Mouse (Mus musculus) kidney, embryonic 16.5 days (tissue): ENCODE results near the gene Nln. TPM values are rescaled to one million over a fixed set of nuclear protein-coding genes. Genes with fewer than 3 reads are reported as not detected.

Experiments
- ATAC-seq: fragments of 200-750 bp; cut with Nextera tagmentation; 2 replicates; pipeline ENCODE4 v1.8.0; 2017; ENCODE audit warnings: moderate TSS enrichment; ENCODE audit not compliant: low FRiP score, low TSS enrichment
- H3K27ac ChIP-seq: fragments of 300-500 bp; sonication (generic); 2 replicates; pipeline ENCODE4 v1.5.1; 2014; ENCODE audit warnings: low read length
- H3K27me3 ChIP-seq: fragments of 300-500 bp; sonication (generic); 2 replicates; pipeline ENCODE4 v1.6.1; 2014; ENCODE audit warnings: low read length, control low read depth, mixed read lengths; ENCODE audit not compliant: insufficient read depth
- H3K36me3 ChIP-seq: fragments of 300-500 bp; sonication (generic); 2 replicates; pipeline ENCODE4 v1.6.1; 2014; ENCODE audit warnings: low read length, control low read depth, mixed read lengths; ENCODE audit not compliant: insufficient read depth
- H3K4me1 ChIP-seq: fragments of 300-500 bp; sonication (generic); 2 replicates; pipeline ENCODE4 v1.6.1; 2014; ENCODE audit warnings: low read length, control low read depth, mixed read lengths; ENCODE audit not compliant: insufficient read depth
- H3K4me2 ChIP-seq: fragments of 300-500 bp; sonication (generic); replicated peaks from 2 replicates; pipeline ENCODE4 v1.6.1; 2014; ENCODE audit warnings: low read depth, low read length
- H3K4me3 ChIP-seq: fragments of 300-500 bp; sonication (generic); 2 replicates; pipeline ENCODE4 v1.5.1; 2014; ENCODE audit warnings: mild to moderate bottlenecking, low read length
- H3K9ac ChIP-seq: fragments of 300-500 bp; sonication (generic); replicated peaks from 2 replicates; pipeline ENCODE4 v1.6.1; 2014; ENCODE audit warnings: low read length
- H3K9me3 ChIP-seq: fragments of 300-500 bp; sonication (generic); 2 replicates; pipeline ENCODE4 v1.6.1; 2016; ENCODE audit warnings: low read length, control low read depth
- WGBS: fragments of 180-500 bp; shearing (Covaris S2); extraction: QIAGEN DNeasy Blood & Tissue Kit; methylation state at CpG from one replicate; pipeline ENCODE4 v1.1.7; 2014; 5-methylcytosine and 5-hydroxymethylcytosine counted together
- polyA plus RNA-seq: library from polyadenylated mRNA; unstranded; fragments of >200 nt; fragmentation: Nextera tagmentation; extraction: Ambion mirVana; gene quantifications from 2 replicates; pipeline ENCODE4 v1.2.1, GENCODE M21; 2015

Nln gene
- polyA plus RNA-seq, 1 experiment from 2014 or later: 20.5 TPM

- Histone ChIP-seq H3K36me3 (no peaks in the 10 kb centered on the region), H3K4me2 (no peak overlapping the region), H3K27me3 (no peaks in the 10 kb centered on the region), H3K9ac (peak overlapping the region; percentile 14; the same call in 1 of the 2 replicates), H3K27ac (peak overlapping the region; percentile 54), H3K9me3 (no peaks in the 10 kb centered on the region), H3K4me1 (peaks cover 49% of the 10 kb centered on the region), H3K4me3 (no peak overlapping the region)
- 51% methylated on average over 7 of the region's 7 CpGs for WGBS
- ATAC-seq: no peak
Measured at GRCm38 (mm10) chr13:104038358-104038757, 71.1 kb downstream of the Nln start.

GRCm38 (mm10) chr13:104037531-104038290, 71.7 kb downstream of the Nln start:
- 25% methylated on average over 9 of the region's 9 CpGs for WGBS
- H3K9me3 ChIP-seq: no peaks in the 10 kb centered on the region
- no peaks in the 10 kb centered on the region for H3K36me3 ChIP-seq
- H3K4me3 ChIP-seq: no peak overlapping the region
- H3K4me2 ChIP-seq: 0 out of 2 replicates have a peak overlapping the region, but pooled peaks have one; percentile 12
- peak overlapping the region; percentile 10; the same call in 1 of the 2 replicates for H3K9ac ChIP-seq
- peak; percentile 60 for ATAC-seq
- no peaks in the 10 kb centered on the region for H3K27me3 ChIP-seq
- H3K4me1 ChIP-seq: peaks cover 53% of the 10 kb centered on the region
- peak overlapping the region; percentile 80 for H3K27ac ChIP-seq

GRCm38 (mm10) chr13:104036494-104037290, 72.7 kb downstream of the Nln start:
- H3K4me1 ChIP-seq: peaks cover 63% of the 10 kb centered on the region
- peak overlapping the region; percentile 20; the same call in 1 of the 2 replicates for H3K4me2 ChIP-seq

GRCm38 (mm10) chr13:104035651-104036050, 73.8 kb downstream of the Nln start:
- H3K36me3 ChIP-seq: 0 out of 2 replicates have a peak, but pooled peaks cover 3% of the 10 kb centered on the region
- no peaks in the 10 kb centered on the region for H3K27me3 ChIP-seq
- H3K4me3 ChIP-seq: no peak overlapping the region
- H3K4me2 ChIP-seq: no peak overlapping the region
- no peak overlapping the region for H3K9ac ChIP-seq
- 83% methylated on average over 2 of the region's 2 CpGs for WGBS
- H3K4me1 ChIP-seq: peaks cover 59% of the 10 kb centered on the region
- no peaks in the 10 kb centered on the region for H3K9me3 ChIP-seq
- no peak overlapping the region for H3K27ac ChIP-seq
- ATAC-seq: no peak

More at GRCm38 (mm10) chr13:104036494-104037290, 72.7 kb downstream of the Nln start:
- H3K4me3 ChIP-seq: no peak overlapping the region
- WGBS: 55% methylated on average over 23 of the region's 23 CpGs
- no peaks in the 10 kb centered on the region for H3K36me3 ChIP-seq
- H3K27ac ChIP-seq: peak overlapping the region; percentile 80
- no peaks in the 10 kb centered on the region for H3K27me3 ChIP-seq
- ATAC-seq: peak; percentile 79
- no peak overlapping the region; the same call in 1 of the 2 replicates for H3K9ac ChIP-seq
- H3K9me3 ChIP-seq: no peaks in the 10 kb centered on the region

GRCm38 (mm10) chr13:104034854-104035253, 74.6 kb downstream of the Nln start:
- Histone ChIP-seq H3K4me2 (no peak overlapping the region), H3K4me3 (no peak overlapping the region), H3K27ac (no peak overlapping the region), H3K9ac (no peak overlapping the region), H3K27me3 (no peaks in the 10 kb centered on the region), H3K36me3 (0 out of 2 replicates have a peak, but pooled peaks cover 3% of the 10 kb centered on the region), H3K9me3 (no peaks in the 10 kb centered on the region), H3K4me1 (peaks cover 59% of the 10 kb centered on the region)
- ATAC-seq: peak; percentile 47; the same call in 1 of the 2 replicates
- 24% methylated on average over 6 of the region's 6 CpGs for WGBS

- Histone ChIP-seq H3K4me1 (peaks cover 47% of the 10 kb centered on the region), H3K4me2 (no peak overlapping the region), H3K36me3 (0 out of 2 replicates have a peak, but pooled peaks cover 3% of the 10 kb centered on the region), H3K27me3 (no peaks in the 10 kb centered on the region), H3K9me3 (no peaks in the 10 kb centered on the region), H3K9ac (no peak overlapping the region), H3K27ac (0 out of 2 replicates have a peak overlapping the region, but pooled peaks have one; percentile 38), H3K4me3 (no peak overlapping the region)
- 27% methylated on average over 3 of the region's 3 CpGs for WGBS
- no peak for ATAC-seq
Measured at GRCm38 (mm10) chr13:104032620-104033133, 76.7 kb downstream of the Nln start.

- H3K9me3 ChIP-seq: no peaks in the 10 kb centered on the region
- H3K4me1 ChIP-seq: peaks cover 39% of the 10 kb centered on the region
- no peak overlapping the region for H3K4me2 ChIP-seq
- H3K27ac ChIP-seq: no peak overlapping the region
- H3K4me3 ChIP-seq: no peak overlapping the region
- no peak overlapping the region for H3K9ac ChIP-seq
- 0 out of 2 replicates have a peak, but pooled peaks cover 3% of the 10 kb centered on the region for H3K36me3 ChIP-seq
- WGBS: 65% methylated on average over 12 of the region's 12 CpGs
- no peaks in the 10 kb centered on the region for H3K27me3 ChIP-seq
- no peak for ATAC-seq
Measured at GRCm38 (mm10) chr13:104031821-104032331, 77.5 kb downstream of the Nln start.

GRCm38 (mm10) chr13:104030956-104031355, 78.5 kb downstream of the Nln start:
- H3K4me2 ChIP-seq: no peak overlapping the region
- H3K27me3 ChIP-seq: no peaks in the 10 kb centered on the region
- ATAC-seq: no peak
- WGBS: 81% methylated on average over 4 of the region's 4 CpGs
- H3K36me3 ChIP-seq: 0 out of 2 replicates have a peak, but pooled peaks cover 3% of the 10 kb centered on the region
- H3K4me3 ChIP-seq: no peak overlapping the region
- peaks cover 30% of the 10 kb centered on the region for H3K4me1 ChIP-seq
- no peak overlapping the region for H3K27ac ChIP-seq
- H3K9ac ChIP-seq: no peak overlapping the region
- no peaks in the 10 kb centered on the region for H3K9me3 ChIP-seq

- ATAC-seq: no peak
- Histone ChIP-seq H3K27me3 (no peaks in the 10 kb centered on the region), H3K4me3 (no peak overlapping the region), H3K36me3 (0 out of 2 replicates have a peak, but pooled peaks cover 3% of the 10 kb centered on the region), H3K4me1 (peaks cover 25% of the 10 kb centered on the region), H3K9me3 (no peaks in the 10 kb centered on the region), H3K4me2 (no peak overlapping the region), H3K27ac (no peak overlapping the region), H3K9ac (no peak overlapping the region)
Measured at GRCm38 (mm10) chr13:104029511-104029910, 79.9 kb downstream of the Nln start.
